Mouse (Mus musculus) G1E-ER4 (cell line): ENCODE data around the gene Lipe. TPM values are rescaled to one million over a fixed set of nuclear protein-coding genes. Genes with fewer than 3 reads are reported as not detected.

ENCODE experiments used
- GATA1 ChIP-seq: IDR thresholded peaks from one replicate; pipeline ENCODE4 v1.8.0; 2012; ENCODE audit warnings: low read length, inconsistent platforms
- polyA plus RNA-seq: library from polyadenylated mRNA; stranded (reverse); fragments of >175 nt; gene quantifications from 2 replicates; pipeline ENCODE4 v1.2.3, GENCODE M21; 2012

Gene Lipe
- polyA plus RNA-seq = 14.8 and 17.6 TPM in 2 replicates

DNA sequence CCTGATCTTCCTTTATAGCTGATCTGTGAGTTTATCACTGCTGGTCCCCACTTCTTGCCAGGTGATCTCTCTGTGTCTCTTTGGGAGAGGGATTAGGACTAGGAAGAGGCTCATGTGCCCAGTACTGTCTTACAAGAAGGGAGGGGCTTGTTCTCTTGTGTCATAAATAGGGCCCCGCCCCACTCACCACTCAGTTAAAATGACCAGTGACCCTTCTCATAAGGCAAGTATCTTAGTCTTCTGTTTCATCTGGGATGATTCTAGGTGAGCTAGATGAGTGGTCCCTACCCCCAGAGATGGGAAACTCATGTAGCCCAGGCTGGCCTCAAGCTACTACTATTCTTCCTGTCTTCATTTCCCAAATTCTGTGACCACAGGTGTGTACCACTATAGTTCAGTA, at the start of gene Lipe:
Lipe (minus strand) TSS at position 101 of the 400 bp plus-strand sequence.
- no peak for TF ChIP-seq GATA1

DNA sequence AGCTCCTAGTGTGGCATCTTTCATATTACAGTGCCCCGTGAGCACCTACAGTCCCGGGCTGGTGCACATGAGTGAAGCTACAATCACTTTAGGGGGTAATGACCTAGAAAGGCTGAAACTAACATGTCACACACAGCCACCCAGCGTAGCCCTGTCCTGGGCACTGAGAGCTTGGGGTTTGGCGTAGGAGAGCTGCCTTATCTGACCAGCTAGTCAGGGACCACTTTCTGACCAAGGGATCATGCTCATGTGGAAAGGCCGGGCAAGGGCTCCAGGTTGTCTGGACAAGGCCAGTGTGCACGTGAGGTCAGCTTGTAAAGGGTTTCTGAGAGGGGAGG, 42.3 kb upstream of the Lipe start:
- TF ChIP-seq GATA1 = no peak

DNA sequence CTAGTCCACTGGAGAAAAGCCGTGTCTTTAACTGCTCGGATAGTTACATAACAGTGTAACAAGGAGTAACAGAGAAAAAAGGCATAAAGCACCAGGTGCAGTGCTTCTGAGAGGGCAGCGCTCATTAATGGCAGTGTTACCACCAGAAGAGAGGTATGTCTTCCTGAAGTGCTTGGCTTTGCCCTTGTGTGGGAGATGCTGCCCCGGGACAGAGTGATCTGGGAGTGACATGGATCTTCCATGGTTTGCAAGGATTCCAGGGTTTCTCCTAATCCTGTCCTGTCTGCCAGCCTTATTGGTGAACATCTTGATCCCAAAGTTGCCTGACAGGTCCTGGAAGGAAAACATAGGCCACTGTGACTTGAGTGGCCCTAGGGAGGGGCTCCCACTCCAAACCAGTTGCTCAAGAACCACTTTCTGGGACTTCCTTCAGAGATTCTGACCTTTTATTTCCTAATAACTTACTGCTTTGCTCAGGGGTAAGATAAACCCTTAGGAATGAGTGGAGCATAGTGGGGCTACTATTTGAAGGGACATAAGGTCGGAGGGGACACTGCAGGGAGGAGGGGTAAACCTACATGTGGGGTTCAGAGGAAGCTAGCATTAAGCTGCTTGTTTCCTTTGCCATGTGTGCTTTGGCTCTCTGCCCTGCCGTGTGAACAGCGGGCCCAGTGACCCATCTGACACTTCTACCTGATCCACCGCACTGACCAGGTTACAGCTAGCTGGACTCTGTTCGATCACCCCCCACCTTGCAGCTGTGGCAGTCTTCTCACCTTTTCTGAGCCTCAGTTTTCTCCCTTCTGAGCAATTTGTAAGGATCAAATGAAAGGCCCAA, 41.7 kb upstream of the Lipe start:
- TF ChIP-seq GATA1 = no peak

DNA sequence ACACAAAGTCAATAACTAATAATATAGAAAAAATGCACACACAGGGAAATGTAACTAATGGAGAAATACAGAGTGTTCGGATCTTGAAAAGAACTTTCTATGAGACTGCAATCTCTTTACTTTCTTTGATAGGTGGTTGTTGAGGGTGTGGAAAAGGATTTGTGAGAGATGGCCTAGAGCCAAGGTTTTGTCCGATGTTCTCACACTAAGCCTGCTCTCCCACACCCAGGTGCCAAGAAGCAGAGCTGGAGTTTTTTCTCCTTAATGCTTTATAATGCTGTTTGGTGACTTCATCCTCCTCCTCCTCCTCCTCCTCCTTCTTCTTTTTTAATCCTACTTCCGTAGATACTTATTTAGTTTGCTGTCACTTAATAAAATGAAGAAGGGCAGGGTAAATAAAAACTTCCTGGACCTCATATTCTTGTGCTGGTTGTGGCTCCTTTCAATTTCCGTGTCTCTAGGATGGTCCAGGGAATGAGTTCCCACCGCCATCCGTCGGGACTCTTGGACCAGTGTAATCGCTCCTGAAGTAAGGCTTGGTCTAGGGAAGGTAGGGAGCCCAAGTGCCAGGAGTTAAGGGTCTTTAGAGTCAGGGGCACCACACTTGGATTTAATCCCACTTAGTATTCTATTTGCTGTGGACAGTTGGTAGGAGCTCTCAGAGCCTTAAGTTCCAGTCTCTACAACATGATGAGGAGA, 40.8 kb upstream of the Lipe start:
- no peak for TF ChIP-seq GATA1

DNA sequence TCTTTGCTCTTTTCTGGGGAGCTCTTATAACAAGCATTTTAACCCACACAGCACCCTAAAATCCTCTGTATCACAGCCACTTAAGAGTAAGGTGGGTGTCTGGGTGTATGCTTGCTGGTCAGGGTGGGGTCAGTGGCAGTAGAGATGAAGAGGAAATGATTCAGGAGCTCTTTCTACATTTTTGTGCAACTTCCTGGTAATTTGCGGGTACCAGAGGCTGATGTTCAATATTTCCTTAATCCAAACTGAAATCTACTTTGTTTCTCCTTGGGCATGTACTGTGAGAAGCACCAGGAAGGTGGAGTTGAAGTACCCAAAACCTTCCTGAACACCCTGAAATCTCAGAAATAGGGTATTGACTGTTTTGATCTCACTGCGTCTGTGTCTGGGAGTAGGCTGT, 38.2 kb upstream of the Lipe start:
- no peak for TF ChIP-seq GATA1

DNA sequence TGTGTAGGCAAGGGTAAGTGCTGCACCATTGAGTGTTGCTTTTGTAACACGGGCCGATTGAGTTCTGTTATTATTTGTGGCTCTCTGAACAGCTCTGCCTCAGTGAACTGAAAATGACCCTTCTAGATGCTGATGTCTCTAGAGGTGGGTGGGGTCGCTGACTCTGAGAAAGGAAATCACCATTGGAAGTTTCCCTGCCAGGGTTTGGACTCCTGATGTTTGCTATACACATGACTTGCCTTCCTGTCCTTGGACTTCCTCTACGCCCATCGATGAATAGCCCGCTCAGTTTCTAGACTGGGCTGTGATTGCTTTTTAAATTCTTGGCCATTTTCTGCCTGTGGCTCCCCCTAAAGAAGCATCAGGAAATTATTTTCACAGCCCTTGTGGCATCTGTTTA, 37.7 kb upstream of the Lipe start:
- TF ChIP-seq GATA1 = no peak

DNA sequence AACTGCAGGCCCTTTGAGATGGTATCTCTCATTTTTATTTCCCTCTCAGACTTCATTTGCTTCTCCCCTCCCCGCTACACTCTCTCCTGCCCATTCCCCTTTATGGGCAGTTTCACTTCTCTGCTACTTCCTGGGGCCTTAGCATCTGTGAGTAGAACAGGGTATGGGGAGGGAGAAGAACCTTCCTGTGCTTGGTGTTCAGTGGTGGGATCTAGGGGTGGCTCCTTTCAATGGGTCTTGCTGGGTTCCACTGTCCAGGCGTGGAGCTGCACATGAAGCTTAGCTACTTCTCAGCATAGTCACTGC, 37.0 kb upstream of the Lipe start:
- TF ChIP-seq GATA1 = no peak

DNA sequence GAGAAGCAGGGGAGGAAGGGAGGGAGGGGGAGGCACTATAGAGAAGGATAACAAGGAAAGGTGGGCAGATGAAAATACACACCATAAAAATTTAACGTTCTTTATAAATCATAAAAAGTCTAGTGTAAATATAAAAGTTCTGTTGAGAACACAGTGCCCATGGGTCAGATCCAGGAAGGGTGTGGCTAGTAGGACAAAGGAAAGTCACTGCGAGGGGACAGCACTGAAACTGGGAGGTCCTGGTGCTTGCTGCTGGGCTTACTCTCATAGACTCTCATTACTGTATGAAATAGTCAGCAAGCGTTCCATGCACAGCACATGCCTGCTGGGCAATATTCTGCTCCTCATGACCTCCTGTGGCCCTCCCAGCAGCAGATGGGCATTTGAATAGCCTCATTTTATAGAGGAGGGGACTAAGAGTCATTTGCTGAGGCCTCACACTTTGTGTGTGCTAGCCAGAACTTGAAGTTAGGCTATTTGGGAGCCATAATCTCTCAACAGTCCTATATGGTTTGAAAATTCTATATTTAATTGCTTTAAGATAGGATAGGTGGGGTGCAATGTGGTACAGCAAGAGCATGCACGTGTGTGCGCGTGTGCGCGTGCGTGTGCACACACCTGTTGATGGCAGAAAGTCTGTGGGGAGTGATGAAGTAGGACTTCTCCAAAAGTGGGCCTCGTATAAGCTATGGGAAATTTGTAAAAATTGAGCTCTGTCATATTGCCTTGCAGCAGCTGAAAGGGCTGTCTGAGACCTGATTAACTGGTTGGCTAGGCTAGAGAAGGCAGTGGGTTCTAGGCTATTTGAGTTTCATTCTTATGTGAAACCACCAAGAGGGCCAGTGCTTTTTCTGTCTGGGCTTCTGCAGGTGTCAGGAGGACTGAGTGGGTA, 36.4 kb upstream of the Lipe start:
- TF ChIP-seq GATA1 = no peak

DNA sequence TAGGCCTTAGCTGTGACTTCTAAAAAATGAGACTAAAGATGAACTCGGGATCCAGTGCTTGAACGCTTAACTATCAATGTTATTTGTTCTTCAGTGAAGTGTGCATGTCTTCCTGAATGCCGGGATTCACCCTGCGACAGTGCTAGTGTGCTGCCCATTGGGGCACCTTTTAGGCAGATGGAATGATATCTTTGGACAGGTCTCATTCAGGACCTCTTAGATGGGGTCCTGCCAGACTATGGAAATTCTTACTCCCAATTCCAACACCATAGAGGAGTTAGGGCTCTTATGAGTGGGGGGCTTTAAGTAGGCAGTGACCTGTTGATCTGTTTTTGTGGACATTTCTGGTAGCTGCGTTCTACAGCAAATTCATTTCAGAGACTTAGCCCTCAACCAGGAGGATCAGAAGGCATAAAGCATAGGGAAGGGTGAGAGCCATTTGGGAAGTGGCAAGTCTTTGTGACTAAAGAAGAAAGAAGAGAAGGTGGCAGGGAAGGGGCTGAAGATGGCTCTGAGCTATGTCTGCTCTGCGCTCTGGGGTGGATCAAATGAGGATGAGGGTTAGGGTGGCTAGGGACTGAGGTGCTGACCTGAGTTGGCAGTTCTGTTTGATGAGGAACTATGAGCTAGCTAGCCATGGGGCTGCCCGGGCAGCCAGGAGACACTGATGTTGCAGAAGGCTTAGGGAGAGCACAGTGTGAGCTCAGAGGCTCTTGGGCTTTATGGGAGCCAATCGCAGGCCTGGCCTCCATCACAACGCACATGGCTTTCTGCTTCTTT, 35.5 kb upstream of the Lipe start:
- no peak for TF ChIP-seq GATA1

DNA sequence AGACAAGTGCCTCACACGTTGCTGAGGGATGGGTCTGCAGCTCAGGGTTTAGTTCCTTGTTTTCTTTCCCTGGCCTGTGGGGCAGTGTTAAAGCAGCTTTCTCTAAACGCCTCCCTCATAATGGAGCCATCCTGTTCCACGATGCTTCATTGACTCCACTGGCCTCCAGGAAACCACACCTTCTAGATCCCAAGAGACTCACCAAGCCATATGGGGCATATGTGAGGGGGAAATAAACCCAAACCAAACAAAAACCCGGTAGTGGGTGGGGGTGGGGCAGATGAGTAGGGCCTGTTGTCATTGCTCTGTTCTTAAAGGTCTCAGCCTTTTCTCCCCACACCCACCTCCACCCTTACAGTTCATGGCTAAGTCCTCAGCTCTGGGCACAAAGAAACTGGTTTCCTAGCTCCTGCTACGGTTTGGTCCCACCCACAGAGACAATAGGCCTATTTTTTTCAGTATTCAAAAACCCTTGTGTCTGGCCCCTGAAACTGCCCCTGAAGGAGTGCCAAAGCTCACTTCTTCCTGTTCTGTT, 34.6 kb upstream of the Lipe start:
- TF ChIP-seq GATA1 = no peak

DNA sequence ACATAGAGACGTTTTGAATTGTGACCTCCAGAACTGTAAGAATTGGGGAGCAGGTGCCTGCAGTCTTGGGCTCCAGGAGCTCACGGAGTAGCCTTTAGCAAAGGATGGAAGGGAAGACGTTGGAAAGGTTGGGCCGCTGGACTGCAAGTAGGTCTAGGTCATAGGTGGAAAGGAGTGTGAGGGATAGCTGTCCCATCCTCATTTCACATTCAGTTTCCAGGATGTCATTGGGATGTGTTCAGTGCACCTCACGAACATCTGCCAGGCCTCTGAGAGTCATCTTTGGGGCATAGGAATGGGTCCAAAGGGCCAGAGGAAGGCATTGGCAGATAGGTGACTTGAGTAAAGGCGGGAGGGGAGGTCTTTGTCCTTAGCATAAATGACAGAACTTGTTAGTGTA, 33.9 kb upstream of the Lipe start:
- no peak for TF ChIP-seq GATA1

DNA sequence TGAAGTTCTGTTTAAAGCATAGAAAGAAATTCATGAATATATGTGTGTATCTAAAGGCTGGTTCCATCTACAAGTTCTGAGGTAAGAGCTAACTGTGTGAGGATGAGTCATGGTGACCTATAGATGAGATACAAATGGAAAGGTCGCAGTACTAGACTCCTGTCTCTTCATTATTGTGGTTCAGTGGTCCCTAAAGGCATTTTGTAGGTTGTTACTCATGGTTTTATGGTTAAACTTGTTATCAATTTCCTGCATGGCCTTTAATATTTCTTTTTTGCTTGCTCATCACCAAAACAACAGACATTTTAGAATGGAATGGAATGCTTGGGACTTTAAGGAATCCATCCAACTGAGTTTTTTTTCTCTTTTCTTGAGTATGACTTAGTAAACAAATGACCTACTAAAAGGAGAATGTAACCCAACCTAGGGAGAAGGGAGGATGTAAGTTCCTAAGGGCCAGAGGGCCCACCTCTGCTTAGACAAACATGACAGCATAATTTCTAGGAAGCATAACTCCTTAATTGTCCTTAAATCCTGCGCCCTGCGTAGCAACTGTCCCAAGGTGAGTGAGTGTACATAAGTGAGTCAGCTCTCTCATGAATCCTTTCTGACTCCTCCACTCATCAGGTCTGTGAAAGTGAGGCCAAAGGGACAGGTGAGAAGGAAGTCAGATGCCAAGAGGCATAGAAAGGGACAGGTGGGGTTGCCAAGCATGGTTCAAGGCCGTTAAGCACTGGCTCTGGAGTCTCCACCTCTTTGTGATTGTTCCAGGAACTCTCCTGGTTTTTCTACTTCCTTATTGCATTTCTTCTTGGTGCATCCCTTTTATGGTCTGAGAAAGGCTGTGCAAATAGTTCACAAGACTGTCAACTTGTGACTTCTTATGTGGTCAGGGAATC, 31.6 kb upstream of the Lipe start:
- TF ChIP-seq GATA1 = no peak

DNA sequence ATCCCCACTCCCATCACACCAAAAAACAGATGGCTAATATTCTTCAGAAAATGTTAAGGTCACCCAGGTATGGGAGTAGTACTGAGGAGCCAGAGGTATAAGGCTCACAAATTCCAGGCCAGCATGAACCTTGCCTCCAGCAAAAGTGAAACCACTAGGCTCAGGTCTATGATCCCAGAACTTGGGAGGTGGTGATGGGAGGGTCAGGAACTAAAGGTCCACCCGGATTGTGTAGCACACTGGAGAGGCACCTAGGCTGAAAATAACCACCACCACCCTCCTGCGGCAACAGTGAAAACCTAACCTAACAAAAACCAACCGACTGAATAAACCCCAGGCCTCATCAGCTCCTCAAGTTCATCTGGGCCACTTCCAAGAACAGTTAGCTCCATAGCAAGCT, 29.8 kb upstream of the Lipe start:
- no peak for TF ChIP-seq GATA1

DNA sequence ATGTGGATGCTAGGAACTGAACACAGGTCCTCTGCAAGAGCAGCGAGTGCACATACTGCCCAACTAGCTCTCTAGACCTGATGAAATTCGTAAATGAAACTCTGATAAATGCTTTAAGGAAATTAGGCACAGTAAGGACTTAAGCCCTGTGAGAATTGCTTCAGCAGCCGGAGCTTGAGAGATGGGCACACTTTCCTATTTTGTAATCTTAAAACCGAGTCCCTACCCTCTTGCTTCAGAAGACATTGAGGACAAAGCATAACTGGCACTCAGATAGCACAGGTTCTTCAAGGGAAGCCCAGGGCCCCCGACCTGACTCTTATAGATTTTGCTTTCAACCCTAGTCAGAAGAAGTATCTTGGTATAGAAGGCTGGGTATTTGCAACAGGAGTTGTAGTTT, 28.6 kb upstream of the Lipe start:
- no peak for TF ChIP-seq GATA1
